Mouse (Mus musculus) MEL (cell line): Measurements from ENCODE around the gene Acad12. TPM values are rescaled to one million over a fixed set of nuclear protein-coding genes. Genes with fewer than 3 reads are reported as not detected.

Source experiments
- DNase-seq: peaks from one replicate; pipeline ENCODE4 v3.0.0; 2011; ENCODE audit warnings: low read depth, low spot score
- H3K27ac ChIP-seq: 2 replicates; pipeline ENCODE4 v1.5.1; 2012; ENCODE audit warnings: low read depth, mild to moderate bottlenecking, control low read depth, low read length, moderate library complexity; ENCODE audit not compliant: control insufficient read depth
- H3K27me3 ChIP-seq, 2 experiments: fragments of 150-350 bp in 1 of 2; sonication (generic) in 1 of 2; 2 replicates each; pipeline ENCODE4 v1.6.1; 2012; ENCODE audit warnings: low read length in 2 of 2, mild to moderate bottlenecking in 2 of 2, improper control_type of control experiment in 1 of 2, moderate library complexity in 1 of 2; ENCODE audit not compliant: insufficient read depth in 2 of 2, control insufficient read depth in 1 of 2
- H3K36me3 ChIP-seq, 2 experiments: 2 replicates each; pipeline ENCODE4 v1.6.1; 2012 to 2014; ENCODE audit warnings: low read length in 2 of 2, improper control_type of control experiment in 1 of 2, inconsistent platforms in 1 of 2, mild to moderate bottlenecking in 1 of 2; ENCODE audit not compliant: insufficient read depth in 2 of 2, control insufficient read depth in 1 of 2
- H3K4me1 ChIP-seq, 2 experiments: fragments of 150-350 bp in 1 of 2; sonication (generic) in 1 of 2; 2 replicates each; pipeline ENCODE4 v1.6.1; 2012; ENCODE audit warnings: low read length in 2 of 2, improper control_type of control experiment in 1 of 2, mild to moderate bottlenecking in 1 of 2; ENCODE audit not compliant: insufficient read depth in 2 of 2, control insufficient read depth in 1 of 2
- H3K4me3 ChIP-seq, 2 experiments: fragments of 150-350 bp in 1 of 2; sonication (generic) in 1 of 2; 2 replicates each; pipeline ENCODE4 v1.5.1; 2012; ENCODE audit warnings: low read depth in 2 of 2, low read length in 2 of 2, mild to moderate bottlenecking in 2 of 2, moderate library complexity in 2 of 2, control low read depth in 1 of 2, improper control_type of control experiment in 1 of 2; ENCODE audit not compliant: control insufficient read depth in 1 of 2, insufficient read depth in 1 of 2
- H3K79me2 ChIP-seq: 2 replicates; pipeline ENCODE4 v1.6.1; 2012; ENCODE audit warnings: mild to moderate bottlenecking, low read length, moderate library complexity; ENCODE audit not compliant: control insufficient read depth, poor library complexity, insufficient read depth
- H3K9ac ChIP-seq: 2 replicates; pipeline ENCODE4 v1.6.1; 2012; ENCODE audit warnings: low read depth, mild to moderate bottlenecking, control low read depth, low read length, moderate library complexity; ENCODE audit not compliant: control insufficient read depth, poor library complexity, severe bottlenecking
- H3K9me3 ChIP-seq: fragments of 150-350 bp; sonication (generic); replicated peaks from 2 replicates; pipeline ENCODE4 v1.6.1; 2012; ENCODE audit warnings: mild to moderate bottlenecking, low read length, improper control_type of control experiment, moderate library complexity; ENCODE audit not compliant: insufficient read depth
- BHLHE40 ChIP-seq: IDR thresholded peaks from 2 replicates; pipeline ENCODE4 v1.6.1; 2012; ENCODE audit warnings: low read depth, mild to moderate bottlenecking, inconsistent platforms, low read length, improper control_type of control experiment, borderline replicate concordance
- CHD1 ChIP-seq: IDR thresholded peaks from 2 replicates; pipeline ENCODE4 v1.6.1; 2012; ENCODE audit warnings: low read depth, mild to moderate bottlenecking, inconsistent platforms, low read length, improper control_type of control experiment
- E2F4 ChIP-seq: IDR thresholded peaks from 2 replicates; pipeline ENCODE4 v1.6.1; 2011; ENCODE audit warnings: low read depth, low read length, improper control_type of control experiment, borderline replicate concordance
- ELF1 ChIP-seq: IDR thresholded peaks from 2 replicates; pipeline ENCODE4 v1.6.1; 2014; ENCODE audit warnings: low read depth, mild to moderate bottlenecking, inconsistent platforms, low read length, improper control_type of control experiment, moderate library complexity
- EP300 ChIP-seq, 2 experiments: IDR thresholded peaks; 2 replicates each; pipeline ENCODE4 v1.6.1; 2011; ENCODE audit warnings: improper control_type of control experiment in 2 of 2, low read length in 2 of 2, low read depth in 1 of 2, mild to moderate bottlenecking in 1 of 2
- ETS1 ChIP-seq: IDR thresholded peaks from 2 replicates; pipeline ENCODE4 v1.6.1; 2012; ENCODE audit warnings: low read depth, mild to moderate bottlenecking, inconsistent platforms, low read length, improper control_type of control experiment, moderate library complexity
- GATA1 ChIP-seq: IDR thresholded peaks from 2 replicates; pipeline ENCODE4 v1.6.1; 2011; ENCODE audit warnings: low read depth, low read length, improper control_type of control experiment
- HCFC1 ChIP-seq: IDR thresholded peaks from 2 replicates; pipeline ENCODE4 v1.6.1; 2012; ENCODE audit warnings: low read depth, mild to moderate bottlenecking, inconsistent platforms, low read length, improper control_type of control experiment, moderate library complexity
- JUND ChIP-seq: IDR thresholded peaks from 2 replicates; pipeline ENCODE4 v1.6.1; 2011; ENCODE audit warnings: low read depth, mild to moderate bottlenecking, improper control_type of control experiment, low read length
- MAX ChIP-seq: IDR thresholded peaks from 2 replicates; pipeline ENCODE4 v1.6.1; 2011; ENCODE audit warnings: low read length, improper control_type of control experiment
- MEF2A ChIP-seq: IDR thresholded peaks from 2 replicates; pipeline ENCODE4 v1.6.1; 2014; ENCODE audit warnings: low read depth, mild to moderate bottlenecking, inconsistent platforms, low read length, improper control_type of control experiment; ENCODE audit not compliant: poor library complexity, insufficient replicate concordance, severe bottlenecking; ENCODE audit errors: extremely low read depth
- MXI1 ChIP-seq: IDR thresholded peaks from 2 replicates; pipeline ENCODE4 v1.6.1; 2011; ENCODE audit warnings: mild to moderate bottlenecking, low read depth, low read length, improper control_type of control experiment
- NRF1 ChIP-seq: IDR thresholded peaks from 2 replicates; pipeline ENCODE4 v1.6.1; 2014; ENCODE audit warnings: low read depth, mild to moderate bottlenecking, inconsistent platforms, low read length, improper control_type of control experiment, moderate library complexity; ENCODE audit not compliant: poor library complexity, insufficient read depth, severe bottlenecking
- POLR2AphosphoS2 ChIP-seq: IDR thresholded peaks from 2 replicates; pipeline ENCODE4 v1.6.1; 2011; ENCODE audit warnings: low read length, improper control_type of control experiment
- RAD21 ChIP-seq: IDR thresholded peaks from 2 replicates; pipeline ENCODE4 v1.6.1; 2011; ENCODE audit warnings: mild to moderate bottlenecking, low read depth, low read length, improper control_type of control experiment
- RCOR1 ChIP-seq: IDR thresholded peaks from 2 replicates; pipeline ENCODE4 v1.6.1; 2012; ENCODE audit warnings: low read depth, mild to moderate bottlenecking, inconsistent platforms, low read length, improper control_type of control experiment
- SIN3A ChIP-seq: IDR thresholded peaks from 2 replicates; pipeline ENCODE4 v1.6.1; 2012; ENCODE audit warnings: low read length, improper control_type of control experiment, inconsistent platforms
- TBP ChIP-seq: IDR thresholded peaks from 2 replicates; pipeline ENCODE4 v1.8.0; 2011; ENCODE audit warnings: low read depth, low read length, improper control_type of control experiment
- UBTF ChIP-seq: IDR thresholded peaks from 2 replicates; pipeline ENCODE4 v1.6.1; 2012; ENCODE audit warnings: low read depth, mild to moderate bottlenecking, inconsistent platforms, low read length, improper control_type of control experiment, moderate library complexity, borderline replicate concordance; ENCODE audit not compliant: insufficient read depth
- USF1 ChIP-seq: IDR thresholded peaks from 2 replicates; pipeline ENCODE4 v1.6.1; 2014; ENCODE audit warnings: low read depth, mild to moderate bottlenecking, inconsistent platforms, low read length, improper control_type of control experiment, moderate library complexity
- USF2 ChIP-seq, 2 experiments: IDR thresholded peaks; 2 replicates each; pipeline ENCODE4 v1.6.1; 2011 to 2012; ENCODE audit warnings: improper control_type of control experiment in 2 of 2, low read length in 2 of 2, borderline replicate concordance in 1 of 2, inconsistent platforms in 1 of 2, low read depth in 1 of 2, mild to moderate bottlenecking in 1 of 2; ENCODE audit not compliant: insufficient read depth in 1 of 2
- ZKSCAN1 ChIP-seq: IDR thresholded peaks from 2 replicates; pipeline ENCODE4 v1.6.1; 2012; ENCODE audit warnings: low read depth, mild to moderate bottlenecking, inconsistent platforms, low read length, improper control_type of control experiment, moderate library complexity
- ZMIZ1 ChIP-seq: IDR thresholded peaks from 2 replicates; pipeline ENCODE4 v1.6.1; 2012; ENCODE audit warnings: low read depth, mild to moderate bottlenecking, inconsistent platforms, low read length, improper control_type of control experiment, moderate library complexity
- polyA plus RNA-seq, 2 experiments: library from polyadenylated mRNA; stranded (reverse) in 1 of 2; unstranded in 1 of 2; fragments of >175 nt in 1 of 2; fragments of >200 nt in 1 of 2; gene quantifications; 2 replicates each; pipeline versions ENCODE4 v1.2.1 to v1.2.4; 2012; ENCODE audit warnings: low replicate concordance in 2 of 2, low read depth in 1 of 2; ENCODE audit not compliant: insufficient read length in 2 of 2, insufficient read depth in 1 of 2, missing spikeins in 1 of 2
- total RNA-seq: library from RNA; depleted of rRNA; stranded (reverse); fragments of 300-350 nt; gene quantifications from 2 replicates; pipeline ENCODE4 v1.2.3, GENCODE M21; 2012

The Acad12 gene
- total and polyA plus RNA-seq, 3 experiments: 2.6 to 6.4 TPM; not detected in 1

DNA sequence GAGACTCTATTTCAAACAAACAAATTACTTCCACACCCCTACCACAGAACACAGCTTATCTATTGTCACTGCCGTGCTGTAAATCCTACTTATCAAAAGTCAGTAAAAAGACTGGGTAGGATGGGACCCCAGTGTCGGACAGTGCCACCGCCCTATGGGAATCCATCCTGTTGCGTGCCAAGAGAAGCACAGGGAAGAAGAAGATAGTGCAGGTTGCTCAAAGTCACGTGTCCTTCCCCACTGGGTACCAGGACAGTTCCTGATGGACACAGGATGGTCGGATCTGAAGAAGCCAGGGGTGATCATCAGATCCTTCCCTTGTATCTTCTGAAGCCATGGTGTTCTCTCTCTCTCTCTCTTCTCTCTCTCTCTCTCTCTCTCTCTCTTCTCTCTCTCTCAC, 23.0 kb downstream of the Acad12 start:
- Histone ChIP-seq H3K4me3 (no peak overlapping the region), H3K27me3 (no peaks in the 10 kb centered on the region), H3K27ac (peak overlapping the region; percentile 64), H3K9me3 (no peaks in the 10 kb centered on the region), H3K4me1 (peaks cover 24 to 45% of the 10 kb centered on the region in 2 experiments), H3K79me2 (peaks cover 9% of the 10 kb centered on the region), H3K9ac (no peak overlapping the region), H3K36me3 (peaks cover 0 to 38% of the 10 kb centered on the region in 2 experiments; a peak in 2 of 4 replicates)
- TF ChIP-seq MAX (peak; percentile 45; the same call in 1 of the 2 replicates), JUND (peak; percentile 66; the same call in 1 of the 2 replicates), E2F4 (no peak), RCOR1 (peak; percentile 51; the same call in 1 of the 2 replicates), USF1 (peak; percentile 86), BHLHE40 (peak; percentile 58; the same call in 1 of the 2 replicates), USF2 (IDR thresholded peaks at IDR 0.05; ENCODE audit: borderline replicate concordance in 1 of 2, insufficient read depth in 1 of 2, low read depth in 1 of 2, low read length in 2 of 2) (0 out of 4 replicates have a peak, but pooled peaks of 1 of the 2 experiments have one; percentile 39), GATA1 (peak; percentile 62), EP300 (IDR thresholded peaks at IDR 0.05; ENCODE audit: low read depth in 1 of 2, low read length in 2 of 2) (peak in 1 of 2 experiments; percentile 42; a peak in 1 of 4 replicates), NRF1 (no peak), UBTF (no peak), ETS1 (no peak), MEF2A (no peak), ZKSCAN1 (no peak)
- DNase-seq: peak; percentile 55

DNA sequence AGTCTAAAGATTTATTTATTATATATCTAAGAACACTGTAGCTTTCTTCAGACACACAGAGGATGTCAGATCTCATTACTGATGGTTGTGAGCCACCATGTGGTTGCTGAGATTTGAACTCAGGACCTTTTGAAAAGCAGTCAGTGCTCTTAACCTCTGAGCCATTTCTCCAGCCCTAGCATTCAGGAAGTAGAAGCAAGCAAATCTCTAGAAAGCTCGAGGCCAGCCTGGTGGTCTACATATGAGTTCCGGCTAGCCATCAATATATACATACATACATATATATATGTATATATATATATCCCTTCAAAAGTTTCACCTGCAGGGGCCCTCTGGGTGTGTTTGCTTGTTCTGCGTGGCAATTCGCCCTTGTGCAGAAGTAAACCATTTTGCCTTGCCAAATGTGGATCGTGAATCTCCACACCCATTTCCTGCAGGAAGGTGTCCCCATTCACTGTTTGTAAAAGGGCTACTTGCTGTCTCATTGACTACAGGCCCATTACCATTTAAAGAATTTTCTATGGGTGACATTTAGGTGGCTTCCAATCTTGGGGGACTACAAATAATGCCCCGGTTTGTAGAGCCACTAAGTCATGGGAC, 23.9 kb downstream of the Acad12 start:
- no peak for TF ChIP-seq JUND
- TF ChIP-seq POLR2AphosphoS2: no peak
- 0 out of 2 replicates have a peak, but pooled peaks have one; percentile 59 for TF ChIP-seq CHD1
- TF ChIP-seq MXI1: no peak
- TF ChIP-seq ZKSCAN1: no peak
- TF ChIP-seq HCFC1: 0 out of 2 replicates have a peak, but pooled peaks have one; percentile 16
- no peak for TF ChIP-seq MAX
- no peak for TF ChIP-seq ZMIZ1
- TF ChIP-seq ELF1: no peak
- TF ChIP-seq BHLHE40: peak; percentile 13; the same call in 1 of the 2 replicates
- TF ChIP-seq RCOR1: 0 out of 2 replicates have a peak, but pooled peaks have one; percentile 11
- TF ChIP-seq RAD21: no peak
- TF ChIP-seq USF2 (IDR thresholded peaks at IDR 0.05; ENCODE audit: borderline replicate concordance in 1 of 2, insufficient read depth in 1 of 2, low read depth in 1 of 2, low read length in 2 of 2): no peak
- peak; percentile 90 for TF ChIP-seq TBP
- peak; percentile 22; the same call in 1 of the 2 replicates for TF ChIP-seq USF1
- TF ChIP-seq SIN3A: peak; percentile 17; the same call in 1 of the 2 replicates
- TF ChIP-seq, all 39 proteins: peak for 7
- peak overlapping the region; percentile 54; the same call in 1 of the 2 replicates for H3K9ac ChIP-seq

More for the DNA sequence above, 23.9 kb downstream of the Acad12 start:
- Histone ChIP-seq H3K27ac (peak overlapping the region; percentile 23), H3K36me3 (peaks cover 0 to 38% of the 10 kb centered on the region in 2 experiments; a peak in 2 of 4 replicates), H3K27me3 (no peaks in the 10 kb centered on the region), H3K4me1 (peaks cover 24 to 45% of the 10 kb centered on the region in 2 experiments), H3K9me3 (no peaks in the 10 kb centered on the region), H3K79me2 (peaks cover 9% of the 10 kb centered on the region), H3K4me3 (peak overlapping the region; percentile 71 to 83; a peak in 3 of 4 replicates)
- peak; percentile 34 for DNase-seq
